Mouse (Mus musculus) intestine, embryonic 16.5 days (tissue): ENCODE results near the gene Gm28372. TPM values are rescaled to one million over a fixed set of nuclear protein-coding genes. Genes with fewer than 3 reads are reported as not detected.

Experiments used
- ATAC-seq: fragments of 200-750 bp; cut with Nextera tagmentation; 2 replicates; pipeline ENCODE4 v1.8.0; 2017; ENCODE audit warnings: moderate TSS enrichment, moderate library complexity
- H3K27ac ChIP-seq: fragments of 300-500 bp; sonication (generic); 2 replicates; pipeline ENCODE4 v1.5.1; 2014; ENCODE audit warnings: mild to moderate bottlenecking, low read length
- H3K27me3 ChIP-seq: fragments of 300-500 bp; sonication (generic); replicated peaks from 2 replicates; pipeline ENCODE4 v1.6.1; 2014; ENCODE audit warnings: low read length, control low read depth, mixed read lengths; ENCODE audit not compliant: control insufficient read depth, insufficient read depth
- H3K36me3 ChIP-seq: fragments of 300-500 bp; sonication (generic); 2 replicates; pipeline ENCODE4 v1.6.1; 2014; ENCODE audit warnings: low read length, control low read depth; ENCODE audit not compliant: control insufficient read depth, insufficient read depth
- H3K4me1 ChIP-seq: fragments of 300-500 bp; sonication (generic); 2 replicates; pipeline ENCODE4 v1.6.1; 2014; ENCODE audit warnings: low read length, control low read depth, mixed read lengths; ENCODE audit not compliant: control insufficient read depth, insufficient read depth
- H3K4me2 ChIP-seq: fragments of 300-500 bp; sonication (generic); 2 replicates; pipeline ENCODE4 v1.6.1; 2014; ENCODE audit warnings: low read depth, low read length, control low read depth
- H3K4me3 ChIP-seq: fragments of 300-500 bp; sonication (generic); 2 replicates; pipeline ENCODE4 v1.5.1; 2014; ENCODE audit warnings: mild to moderate bottlenecking, low read length
- H3K9ac ChIP-seq: fragments of 300-500 bp; sonication (generic); 2 replicates; pipeline ENCODE4 v1.6.1; 2014; ENCODE audit warnings: low read depth, low read length
- H3K9me3 ChIP-seq: fragments of 300-500 bp; sonication (generic); 2 replicates; pipeline ENCODE4 v1.6.1; 2016; ENCODE audit warnings: low read length, control low read depth; ENCODE audit not compliant: control insufficient read depth
- WGBS: fragments of 180-500 bp; shearing (Covaris S2); extraction: QIAGEN DNeasy Blood & Tissue Kit; methylation state at CpG from one replicate; pipeline ENCODE4 v1.1.7; 2014; 5-methylcytosine and 5-hydroxymethylcytosine counted together
- polyA plus RNA-seq: library from polyadenylated mRNA; unstranded; fragments of >200 nt; fragmentation: Nextera tagmentation; extraction: Ambion mirVana; gene quantifications from 2 replicates; pipeline ENCODE4 v1.2.1, GENCODE M21; 2015

The Gm28372 gene
- polyA plus RNA-seq, 1 experiment from 2014 or later: not detected

DNA sequence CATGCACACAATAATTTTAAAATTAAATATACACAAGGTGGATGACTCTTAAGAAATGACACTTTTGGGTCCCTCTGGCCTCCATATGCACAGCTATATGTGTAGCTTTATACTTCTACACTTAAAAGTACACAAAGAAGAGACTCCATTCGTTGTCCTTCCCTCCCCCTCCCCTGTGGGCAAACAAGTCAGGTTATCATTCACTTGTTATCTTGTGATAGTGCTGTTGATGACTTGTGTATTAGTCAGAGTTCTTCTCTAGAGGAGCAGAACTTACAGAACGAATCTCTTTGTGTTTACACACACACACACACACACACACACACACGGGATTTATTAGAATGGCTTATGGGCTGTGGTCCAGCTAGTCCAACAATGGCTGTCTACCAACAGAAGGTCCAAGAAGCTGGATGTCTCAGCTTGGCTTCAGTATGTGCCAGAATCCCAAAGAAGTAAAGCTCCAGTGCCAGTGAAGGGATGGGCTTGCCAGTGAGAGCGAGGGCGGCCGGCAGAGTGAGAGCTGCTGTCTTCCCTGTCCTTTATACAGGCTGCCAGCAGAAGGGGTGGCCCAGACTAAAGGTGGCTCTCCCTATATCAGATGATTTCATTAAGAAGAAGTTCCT is 49.8 kb downstream of the Gm28372 start:
- H3K27ac ChIP-seq: no peak overlapping the region
- no peak overlapping the region for H3K4me2 ChIP-seq
- 58% methylated on average over 6 of the region's 6 CpGs for WGBS
- no peak overlapping the region for H3K4me3 ChIP-seq
- no peaks in the 10 kb centered on the region for H3K27me3 ChIP-seq
- no peaks in the 10 kb centered on the region for H3K36me3 ChIP-seq
- H3K9ac ChIP-seq: no peak overlapping the region
- no peaks in the 10 kb centered on the region for H3K9me3 ChIP-seq
- H3K4me1 ChIP-seq: peaks cover 9% of the 10 kb centered on the region
- ATAC-seq: no peak

Other genes with a start within 250 kb of the Gm28372 start
- 470 and 526 TPM in 2 replicates for gene Snrpb, start 225.8 kb upstream of the Gm28372 start, polyA plus RNA-seq
- not detected in 2 replicates for gene Tmc2, start 210.0 kb upstream of the Gm28372 start, polyA plus RNA-seq
- gene Nop56, start 130.8 kb upstream of the Gm28372 start, polyA plus RNA-seq: 209 and 237 TPM in 2 replicates
- 300 and 308 TPM in 2 replicates for gene Idh3b, start 120.7 kb upstream of the Gm28372 start, polyA plus RNA-seq
- 0.97 and 1.2 TPM in 2 replicates for gene Ebf4, start 110.1 kb upstream of the Gm28372 start, polyA plus RNA-seq
- 32.1 and 36.6 TPM in 2 replicates for gene Cpxm1, start 7.7 kb upstream of the Gm28372 start, polyA plus RNA-seq
- 0.32 TPM in 1 of 2 replicates, not detected in the other for gene 1700020A23Rik, start within 50 bp of the Gm28372 start, polyA plus RNA-seq
- gene Tmem239, start 1.2 kb downstream of the Gm28372 start, polyA plus RNA-seq: not detected in 2 replicates
- gene Vps16, start 19.1 kb downstream of the Gm28372 start, polyA plus RNA-seq: 75.0 and 81.5 TPM in 2 replicates
- 10.7 and 13.2 TPM in 2 replicates for gene Pced1a, start 19.5 kb downstream of the Gm28372 start, polyA plus RNA-seq
- 29.0 and 53.6 TPM in 2 replicates for gene Ptpra, start 45.0 kb downstream of the Gm28372 start, polyA plus RNA-seq
- 92.2 and 96.8 TPM in 2 replicates for gene Mrps26, start 158.5 kb downstream of the Gm28372 start, polyA plus RNA-seq
- gene Oxt, start 170.9 kb downstream of the Gm28372 start, polyA plus RNA-seq: not detected in 2 replicates
- not detected in 2 replicates for gene Avp, start 177.3 kb downstream of the Gm28372 start, polyA plus RNA-seq
- 15.5 and 16.2 TPM in 2 replicates for gene Fastkd5, start 224.8 kb downstream of the Gm28372 start, polyA plus RNA-seq
- gene Ubox5, start 224.8 kb downstream of the Gm28372 start, polyA plus RNA-seq: 11.7 and 12.0 TPM in 2 replicates
- gene Lzts3, start 237.6 kb downstream of the Gm28372 start, polyA plus RNA-seq: 15.0 and 19.0 TPM in 2 replicates